Mouse (Mus musculus) heart, adult 2 months (tissue): ENCODE measurements around the gene Izumo2.

Experiments used
- CTCF ChIP-seq: fragments of 200-600 bp; IDR thresholded peaks from 2 replicates; pipeline ENCODE4 v1.8.1; 2022; ENCODE audit warnings: antibody characterized with exemption, mild to moderate bottlenecking, moderate library complexity
- POLR2A ChIP-seq: fragments of 200-500 bp; IDR thresholded peaks from 2 replicates; pipeline ENCODE4 v1.6.1; 2011; ENCODE audit warnings: mild to moderate bottlenecking, low read depth, low read length, control low read depth; ENCODE audit not compliant: insufficient read depth

DNA sequence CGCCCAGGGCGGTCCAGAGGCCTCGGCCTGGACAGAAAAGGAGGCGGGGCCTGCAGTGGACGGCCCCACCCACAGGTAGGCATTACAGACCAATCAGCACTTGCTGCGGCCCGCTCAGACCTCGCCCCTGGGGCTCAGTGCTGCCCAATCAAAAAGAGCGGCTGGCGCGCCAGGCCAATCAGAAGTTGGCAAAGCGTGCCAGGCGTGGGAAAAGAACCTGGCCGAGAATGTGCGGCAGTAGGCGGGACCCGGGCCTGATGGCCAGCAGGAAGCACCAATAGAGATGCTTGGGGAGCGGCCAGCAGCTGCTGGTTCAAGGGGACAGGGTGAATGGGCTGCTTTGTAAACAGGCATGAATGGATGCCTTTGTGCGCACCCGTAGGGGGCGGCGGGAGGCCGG is 37.7 kb upstream of the Izumo2 start, which contains the start of gene Myh14:
- TF ChIP-seq CTCF (peak; percentile 17; the same call in 1 of the 2 replicates), POLR2A (no peak)
